Mouse (Mus musculus) ES-CJ7 (cell line): ENCODE results near the gene Ppm1f.
"Not testable (repeated sequence)": the region's sequence is repeated elsewhere in the genome, so short reads cannot be mapped to it uniquely, and the experiment has no call there.

Experiments used
- DNase-seq: peaks from one replicate; pipeline ENCODE4 v3.0.0; 2011; ENCODE audit warnings: low read depth, low spot score

Ppm1f gene

GRCm38 (mm10) chr16:16896382-16897055, at the start of gene Ppm1f:
Gene Ppm1f, plus strand, starts transcription at chr16:16896469.
- DNase-seq, result peak; percentile 94

GRCm38 (mm10) chr16:16849196-16849595, 47.1 kb upstream of the Ppm1f start:
- peak; percentile 48 for DNase-seq

GRCm38 (mm10) chr16:16852411-16852810, 43.9 kb upstream of the Ppm1f start:
- DNase-seq, result no peak

GRCm38 (mm10) chr16:16854836-16855235, 41.4 kb upstream of the Ppm1f start:
- peak; percentile 79 for DNase-seq

GRCm38 (mm10) chr16:16855541-16855940, 40.7 kb upstream of the Ppm1f start:
- DNase-seq, result no peak

GRCm38 (mm10) chr16:16856054-16856453, 40.2 kb upstream of the Ppm1f start:
- DNase-seq, result not testable (repeated sequence)

GRCm38 (mm10) chr16:16856731-16857476, 39.4 kb upstream of the Ppm1f start:
- no peak for DNase-seq

GRCm38 (mm10) chr16:16862288-16862687, 34.0 kb upstream of the Ppm1f start:
- DNase-seq, result no peak

- DNase-seq, result no peak
Observed at GRCm38 (mm10) chr16:16863978-16864377, 32.3 kb upstream of the Ppm1f start, which contains the start of gene Igll1. Gene Igll1, minus strand, starts transcription at chr16:16863985.

DNA sequence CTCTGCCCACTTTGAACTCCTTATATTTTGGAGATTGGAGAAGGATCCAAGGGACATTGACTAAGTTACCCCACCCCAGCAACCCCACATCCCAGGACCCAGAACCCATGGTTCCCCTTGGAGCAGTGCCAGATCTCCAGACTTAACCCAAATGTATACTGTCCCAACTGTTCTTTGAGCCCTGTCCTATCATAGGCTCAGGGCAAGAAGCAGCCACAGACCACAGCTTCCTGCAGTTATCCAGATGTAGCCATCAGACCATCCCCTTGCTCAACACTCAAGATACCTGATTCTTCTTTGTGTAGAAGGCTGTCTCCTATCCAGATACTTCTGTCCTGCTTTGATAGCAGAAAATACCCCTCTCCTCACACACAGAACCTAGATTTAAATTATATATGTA, 31.1 kb upstream of the Ppm1f start:
- DNase-seq, result no peak

DNA sequence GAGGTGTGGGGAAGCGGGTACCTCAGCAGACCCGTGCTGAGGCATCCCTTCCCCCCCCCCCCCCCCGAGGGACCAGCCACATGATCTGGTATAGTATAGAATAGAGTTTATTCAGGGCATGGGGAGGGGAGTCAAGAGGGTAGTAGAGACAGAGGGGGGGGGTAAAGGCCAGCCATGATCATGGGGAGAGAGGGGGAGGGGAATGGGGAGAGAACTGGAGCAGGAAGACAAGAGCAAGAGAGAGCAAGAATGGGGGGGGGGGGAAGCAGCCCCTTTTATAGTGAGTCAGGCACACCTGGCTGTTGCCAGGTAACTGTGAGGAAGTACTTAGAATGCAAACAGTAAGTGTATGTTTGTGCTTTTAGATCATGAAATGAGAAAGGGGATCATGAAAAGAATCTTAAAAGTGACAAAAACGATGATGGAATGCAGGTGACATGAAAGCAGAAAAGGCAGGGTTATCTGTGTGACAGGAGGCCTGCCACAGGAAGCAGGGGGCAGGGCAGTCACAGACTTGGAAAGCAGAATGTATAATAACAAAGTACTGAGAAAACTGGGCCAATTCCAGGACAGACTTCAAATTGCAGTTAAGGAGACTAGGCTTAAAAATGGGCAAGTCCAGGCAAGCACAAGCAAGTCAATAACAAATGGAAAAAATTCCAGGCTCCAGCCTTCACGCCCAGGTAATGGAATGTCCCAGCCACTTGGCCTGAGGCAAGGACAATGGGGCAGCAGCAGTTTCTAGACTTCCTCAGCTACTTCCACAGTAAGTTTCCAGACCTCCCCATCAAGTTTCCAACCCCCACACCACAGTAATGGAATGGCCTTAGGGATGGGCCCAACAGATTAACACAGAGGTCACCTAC, 30.3 kb upstream of the Ppm1f start:
- DNase-seq, result peak; percentile 97

- DNase-seq, result no peak
Observed at GRCm38 (mm10) chr16:16870241-16870616, 26.0 kb upstream of the Ppm1f start.

GRCm38 (mm10) chr16:16870617-16871331, 25.5 kb upstream of the Ppm1f start, which contains the start of the genes Top3b and Vpreb1:
Gene Top3b, plus strand, starts transcription at chr16:16870736.
Gene Vpreb1, minus strand, starts transcription at chr16:16870843.
- DNase-seq, result peak; percentile 98

DNA sequence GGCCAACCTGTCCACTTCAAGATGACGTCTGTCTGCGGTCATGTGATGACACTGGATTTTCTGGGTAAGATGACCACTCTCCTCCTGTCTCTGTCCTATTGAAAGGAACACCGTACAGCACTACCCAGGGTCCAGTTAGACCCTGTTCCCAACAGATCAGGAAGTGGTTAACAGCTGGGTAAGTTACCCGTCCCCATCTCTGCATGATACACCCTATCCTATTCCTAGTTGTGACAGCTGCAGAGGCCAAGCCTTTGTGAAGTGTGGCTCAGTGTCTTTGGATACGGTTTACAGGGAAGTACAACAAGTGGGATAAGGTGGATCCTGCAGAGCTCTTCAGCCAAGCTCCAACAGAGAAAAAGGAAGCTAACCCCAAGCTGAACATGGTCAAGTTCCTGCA, 17.2 kb upstream of the Ppm1f start:
- no peak for DNase-seq

- DNase-seq, result no peak
Observed at GRCm38 (mm10) chr16:16888341-16888740, 7.9 kb upstream of the Ppm1f start.

DNA sequence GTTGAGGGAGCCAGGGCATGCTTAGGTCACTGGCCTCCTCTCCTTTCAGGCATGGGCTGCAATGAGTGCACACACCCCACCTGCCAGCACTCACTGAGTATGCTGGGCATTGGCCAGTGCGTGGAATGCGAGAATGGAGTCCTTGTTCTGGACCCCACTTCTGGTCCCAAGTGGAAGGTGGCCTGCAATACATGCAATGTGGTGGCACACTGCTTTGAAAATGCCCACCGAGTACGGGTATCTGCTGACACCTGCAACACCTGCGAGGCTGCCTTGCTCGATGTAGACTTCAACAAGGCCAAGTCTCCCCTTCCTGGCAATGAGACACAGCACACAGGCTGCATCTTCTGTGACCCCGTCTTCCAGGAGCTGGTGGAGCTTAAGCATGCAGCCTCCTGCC, 3.9 kb upstream of the Ppm1f start:
- no peak for DNase-seq

GRCm38 (mm10) chr16:16896015-16896381, 271 bp upstream of the Ppm1f start:
- DNase-seq, result no peak

GRCm38 (mm10) chr16:16897056-16897584, 851 bp downstream of the Ppm1f start:
- no peak for DNase-seq

DNA sequence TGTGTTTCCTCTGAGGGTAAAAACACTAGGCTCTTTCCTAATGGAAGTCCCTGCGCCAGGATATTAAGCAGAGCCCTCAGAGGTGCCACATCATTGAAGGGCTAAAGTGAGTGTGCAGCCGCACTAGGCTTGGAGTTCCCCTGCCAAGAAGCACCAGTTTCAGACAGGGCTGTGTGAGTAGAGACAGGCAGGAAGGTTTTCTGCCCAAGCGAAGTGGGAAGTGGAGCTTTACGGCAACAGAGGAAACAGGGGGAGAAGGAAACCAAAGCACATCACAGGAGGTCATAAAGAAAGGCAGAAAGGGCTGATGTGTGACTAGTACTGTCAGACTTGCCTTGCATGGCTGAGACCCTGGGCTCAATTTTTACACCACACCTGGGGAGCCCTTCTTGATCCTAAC, 6.1 kb downstream of the Ppm1f start:
- no peak for DNase-seq

DNA sequence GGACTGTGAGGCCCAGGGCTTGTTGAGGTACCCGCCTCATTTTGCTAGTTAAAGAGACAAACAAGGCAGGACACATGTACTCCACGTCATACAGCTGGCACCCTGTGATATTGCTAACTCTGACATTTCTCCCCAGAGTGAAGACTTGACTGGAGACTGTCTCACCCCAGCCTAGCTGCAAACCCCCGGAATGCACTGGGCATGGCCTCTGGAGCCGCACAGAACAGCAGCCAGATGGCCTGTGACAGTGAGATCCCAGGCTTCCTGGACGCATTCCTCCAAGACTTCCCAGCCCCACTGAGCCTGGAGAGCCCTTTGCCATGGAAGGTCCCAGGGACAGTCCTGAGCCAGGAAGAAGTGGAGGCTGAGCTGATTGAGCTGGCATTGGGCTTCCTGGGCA, 6.9 kb downstream of the Ppm1f start:
- no peak for DNase-seq

DNA sequence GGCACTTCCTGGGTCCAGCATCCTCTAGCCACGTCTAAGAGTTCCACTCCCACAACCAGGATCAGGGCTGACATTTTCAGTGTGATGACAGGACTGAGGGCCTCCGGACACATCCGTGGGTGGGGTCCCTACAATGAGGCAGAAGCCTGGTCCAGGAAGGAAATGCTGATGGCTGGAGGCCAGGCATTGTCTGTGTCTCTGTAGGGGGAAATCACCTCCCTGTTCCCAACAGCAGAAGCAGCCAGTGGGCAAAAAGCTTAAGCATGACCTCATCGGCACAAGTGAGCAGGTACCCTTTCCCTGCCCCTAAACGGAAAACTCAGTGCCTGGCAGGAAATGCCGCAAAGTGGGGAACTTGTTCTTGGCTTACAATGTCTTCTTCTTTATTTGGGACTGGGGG, 11.5 kb downstream of the Ppm1f start:
- peak; percentile 64 for DNase-seq
